Mouse (Mus musculus) liver, adult 2 months (tissue): ENCODE results near the gene Ran.

ENCODE experiments used
- CTCF ChIP-seq: fragments of 200-500 bp; IDR thresholded peaks from 2 replicates; pipeline ENCODE4 v1.5.1; 2011; ENCODE audit warnings: low read depth, low read length, control low read depth
- POLR2A ChIP-seq: fragments of 200-500 bp; IDR thresholded peaks from 2 replicates; pipeline ENCODE4 v1.6.1; 2011; ENCODE audit warnings: low read length, control low read depth; ENCODE audit not compliant: insufficient read depth; ENCODE audit errors: extremely low read depth

DNA sequence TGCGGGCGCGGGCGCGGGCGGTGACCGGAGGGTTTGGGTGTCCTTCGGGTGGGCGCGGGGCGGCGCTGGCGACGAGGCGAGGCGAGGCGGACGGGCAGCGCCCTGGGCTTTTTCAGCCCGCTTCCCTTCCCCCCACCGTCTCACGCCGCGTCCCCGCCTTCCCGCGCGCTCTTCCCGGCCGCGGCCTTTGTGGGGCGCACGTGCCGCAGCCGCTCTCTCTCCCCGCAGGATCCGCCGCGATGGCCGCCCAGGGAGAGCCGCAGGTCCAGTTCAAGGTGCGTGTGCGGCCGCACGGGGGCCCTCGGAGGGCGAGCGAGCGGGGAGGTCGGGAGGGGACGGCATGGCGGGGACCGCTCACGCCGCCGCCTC lies 415 bp downstream of the Ran start:
- no peak for TF ChIP-seq POLR2A
- no peak for TF ChIP-seq CTCF
